Mouse (Mus musculus): ENCODE measurements around the gene Chpf2.

- TF ChIP-seq POLR2A (IDR thresholded peaks at IDR 0.05; ENCODE audit: borderline replicate concordance, insufficient read depth, low read length) (no peak), CTCF (IDR thresholded peaks at IDR 0.05; ENCODE audit: borderline replicate concordance, insufficient read depth, low read depth, low read length) (no peak)
Measured at GRCm38 (mm10) chr5:24556709-24557108, 29.8 kb upstream of the Chpf2 start, which contains the start of gene 4931409K22Rik.

Data from cerebellum, adult 2 months (tissue).